8 mouse cellular contexts compared by ENCODE assay signal in the genomic region with DNA sequence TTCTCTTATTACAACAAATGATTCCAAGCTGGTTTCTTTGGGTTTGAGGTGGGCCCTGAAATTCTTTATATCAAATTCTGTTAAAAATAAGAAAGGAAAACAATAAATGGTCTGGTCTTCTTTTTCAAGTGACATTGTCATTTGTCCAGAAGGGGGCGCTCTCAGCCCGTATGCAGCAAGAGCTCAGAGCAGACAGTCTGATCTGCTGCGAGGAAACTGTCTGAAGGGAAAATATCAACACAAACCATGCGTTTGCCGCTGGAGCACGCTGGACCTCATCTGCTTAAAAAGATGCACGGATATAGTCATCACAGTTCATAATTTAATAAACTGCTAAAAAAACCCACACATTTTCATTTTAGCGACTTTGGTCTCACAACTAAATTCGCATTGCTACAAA.
DNase-seq lines count a peak whose midpoint lies in the region; ATAC-seq and TF ChIP-seq lines count a peak whose summit lies in the region.

No protein-coding gene starts in this region.

- H3K9me3 ChIP-seq in intestine, postnatal 0 days (ENCODE audit: control insufficient read depth), result no peaks in the 10 kb centered on the region
- H3K9me3 ChIP-seq in midbrain, embryonic 12.5 days, result no peaks in the 10 kb centered on the region

- H3K36me3 ChIP-seq in intestine, postnatal 0 days (ENCODE audit: control insufficient read depth, insufficient read depth), result no peaks in the 10 kb centered on the region
- no peaks in the 10 kb centered on the region for H3K36me3 ChIP-seq in midbrain, embryonic 12.5 days
- H3K36me3 ChIP-seq in small intestine, adult 2 months (ENCODE audit: control insufficient read depth, insufficient read depth, low read length), result no peaks in the 10 kb centered on the region

- intact Hi-C loops in gastrocnemius, postnatal 36 days (cut with DNase I), result no loop called here
- intact Hi-C loops in left cerebral cortex, postnatal 36 days (cut with DNase I), result loop anchor here (5.0 to 10.0 kb wide), 7 partner anchors 159 to 1781 kb away; a partner anchor contains a TSS

- WGBS in intestine, postnatal 0 days, result 12% methylated on average over 9 of the region's 9 CpGs
- WGBS in midbrain, embryonic 12.5 days, result 14% methylated on average over 9 of the region's 9 CpGs
- 16% methylated on average over 9 of the region's 9 CpGs for WGBS in small intestine, adult 2 months

- peak; percentile 27 for DNase-seq in adrenal gland, adult 8-10 months
- DNase-seq in embryo, embryonic 10.5 days (ENCODE audit: low spot score), result peak; percentile 91
- DNase-seq in gastrocnemius, postnatal 36 days, result peak; percentile 30 to 62
- peak; percentile 82 to 85 for DNase-seq in left cerebral cortex, postnatal 36 days (ENCODE audit: low spot score in 2 of 2)

- no peak overlapping the region for H3K4me3 ChIP-seq in intestine, postnatal 0 days (ENCODE audit: low read depth, low read length)
- H3K4me3 ChIP-seq in midbrain, embryonic 12.5 days, result peak overlapping the region; percentile 29
- H3K4me3 ChIP-seq in small intestine, adult 2 months (ENCODE audit: low read depth, low read length), result no peak overlapping the region

- no peak overlapping the region for H3K9ac ChIP-seq in intestine, postnatal 0 days (ENCODE audit: low read depth, low read length)
- 0 out of 2 replicates have a peak overlapping the region, but pooled peaks have one; percentile 12 for H3K9ac ChIP-seq in midbrain, embryonic 12.5 days (replicated peaks)

- TF ChIP-seq CTCF in intestine, postnatal 0 days (IDR thresholded peaks at IDR 0.05; ENCODE audit: low read depth), result peak; percentile 92
- peak; percentile 65; the same call in 1 of the 2 replicates for TF ChIP-seq CTCF in small intestine, adult 2 months (IDR thresholded peaks at IDR 0.05; ENCODE audit: extremely low read depth, insufficient read length, insufficient replicate concordance, low read depth, low read length)

- H3K27ac ChIP-seq in intestine, postnatal 0 days (ENCODE audit: low read depth, low read length), result no peak overlapping the region
- H3K27ac ChIP-seq in midbrain, embryonic 12.5 days (replicated peaks), result no peak overlapping the region
- H3K27ac ChIP-seq in small intestine, adult 2 months (ENCODE audit: insufficient read depth, low read depth, low read length), result no peak overlapping the region

- no peaks in the 10 kb centered on the region for H3K27me3 ChIP-seq in intestine, postnatal 0 days (replicated peaks; ENCODE audit: control insufficient read depth, insufficient read depth, low read length)
- H3K27me3 ChIP-seq in midbrain, embryonic 12.5 days, result no peaks in the 10 kb centered on the region
- H3K27me3 ChIP-seq in small intestine, adult 2 months (ENCODE audit: control insufficient read depth, insufficient read depth, low read length), result no peaks in the 10 kb centered on the region

- no peak for TF ChIP-seq POLR2A in small intestine, adult 2 months (IDR thresholded peaks at IDR 0.05; ENCODE audit: low read depth, low read length)

- no peak for ATAC-seq in intestine, postnatal 0 days
- ATAC-seq in midbrain, embryonic 12.5 days (ENCODE audit: low FRiP score, low read depth), result peak; percentile 85
- no peak for ATAC-seq in activated CD4-positive, CD25-positive, alpha-beta regulatory T cell, adult 4 months

- 0 out of 2 replicates have a peak overlapping the region, but pooled peaks have one; percentile 13 for H3K4me2 ChIP-seq in intestine, postnatal 0 days (replicated peaks; ENCODE audit: low read depth)
- H3K4me2 ChIP-seq in midbrain, embryonic 12.5 days (replicated peaks), result peak overlapping the region; percentile 46

- H3K4me1 ChIP-seq in intestine, postnatal 0 days (replicated peaks; ENCODE audit: control insufficient read depth, insufficient read depth, low read length), result no peaks in the 10 kb centered on the region
- H3K4me1 ChIP-seq in midbrain, embryonic 12.5 days, result peaks cover 10% of the 10 kb centered on the region
- H3K4me1 ChIP-seq in small intestine, adult 2 months (ENCODE audit: control insufficient read depth, insufficient read depth, insufficient read length, low read length), result no peaks in the 10 kb centered on the region

Comparison
In these comparisons a context has a peak if more than half of its experiments do, and no peak if none do; other contexts are left out.
1. DNase-seq: peak in every context shown above with its lines; median percentile 91 in embryo, embryonic 10.5 days; 84 in left cerebral cortex, postnatal 36 days; 46 in gastrocnemius, postnatal 36 days; 27 in adrenal gland, adult 8-10 months.